Mouse (Mus musculus) midbrain, embryonic 12.5 days (tissue): ENCODE results near the gene Timm8a1. TPM values are rescaled to one million over a fixed set of nuclear protein-coding genes. Genes with fewer than 3 reads are reported as not detected.
"Not testable (repeated sequence)": the region's sequence is repeated elsewhere in the genome, so short reads cannot be mapped to it uniquely, and the experiment has no call there.

Source experiments
- ATAC-seq: fragments of 200-750 bp; cut with Nextera tagmentation; 2 replicates; pipeline ENCODE4 v1.8.0; 2017; ENCODE audit warnings: low read depth, moderate TSS enrichment, moderate library complexity; ENCODE audit not compliant: low FRiP score
- H3K27ac ChIP-seq: fragments of 300-500 bp; sonication (generic); replicated peaks from 2 replicates; pipeline ENCODE4 v1.5.1; 2016; ENCODE audit warnings: mild to moderate bottlenecking
- H3K27me3 ChIP-seq: fragments of 300-500 bp; sonication (generic); 2 replicates; pipeline ENCODE4 v1.6.1; 2016; ENCODE audit warnings: mild to moderate bottlenecking
- H3K36me3 ChIP-seq: fragments of 300-500 bp; sonication (generic); 2 replicates; pipeline ENCODE4 v1.6.1; 2016
- H3K4me1 ChIP-seq: fragments of 300-500 bp; sonication (generic); 2 replicates; pipeline ENCODE4 v1.6.1; 2016
- H3K4me2 ChIP-seq: fragments of 300-500 bp; sonication (generic); replicated peaks from 2 replicates; pipeline ENCODE4 v1.6.1; 2016; ENCODE audit warnings: mild to moderate bottlenecking, moderate library complexity
- H3K4me3 ChIP-seq: fragments of 300-500 bp; sonication (generic); 2 replicates; pipeline ENCODE4 v1.5.1; 2016; ENCODE audit warnings: mild to moderate bottlenecking
- H3K9ac ChIP-seq: fragments of 300-500 bp; sonication (generic); replicated peaks from 2 replicates; pipeline ENCODE4 v1.6.1; 2016; ENCODE audit warnings: mild to moderate bottlenecking, moderate library complexity
- H3K9me3 ChIP-seq: fragments of 300-500 bp; sonication (generic); 2 replicates; pipeline ENCODE4 v1.6.1; 2016; ENCODE audit warnings: mild to moderate bottlenecking
- WGBS: fragments of 180-500 bp; shearing (Covaris S2); methylation state at CpG from one replicate; pipeline ENCODE4 v1.1.7; 2016; 5-methylcytosine and 5-hydroxymethylcytosine counted together
- polyA plus RNA-seq: library from polyadenylated mRNA; unstranded; fragments of >200 nt; fragmentation: Nextera tagmentation; extraction: Ambion mirVana; gene quantifications from 2 replicates; pipeline ENCODE4 v1.2.1, GENCODE M21; 2016

Gene Timm8a1
- polyA plus RNA-seq, 1 experiment from 2014 or later: 49.5 TPM

GRCm38 (mm10) chrX:134566536-134567222 is 25.0 kb upstream of the Timm8a1 start:
- H3K9me3 ChIP-seq: no peaks in the 10 kb centered on the region
- no peak overlapping the region for H3K9ac ChIP-seq
- no peaks in the 10 kb centered on the region for H3K4me1 ChIP-seq
- no peak overlapping the region for H3K27ac ChIP-seq
- no peaks in the 10 kb centered on the region for H3K36me3 ChIP-seq
- no peak for ATAC-seq
- no peaks in the 10 kb centered on the region for H3K27me3 ChIP-seq
- H3K4me3 ChIP-seq: no peak overlapping the region
- no peak overlapping the region for H3K4me2 ChIP-seq
- WGBS: 85% methylated on average over 8 of the region's 8 CpGs

GRCm38 (mm10) chrX:134564326-134564725 is 22.7 kb upstream of the Timm8a1 start:
- H3K9me3 ChIP-seq: no peaks in the 10 kb centered on the region
- H3K9ac ChIP-seq: no peak overlapping the region
- no peaks in the 10 kb centered on the region for H3K27me3 ChIP-seq
- no peak overlapping the region for H3K4me3 ChIP-seq
- no peak overlapping the region for H3K4me2 ChIP-seq
- H3K36me3 ChIP-seq: no peaks in the 10 kb centered on the region
- no peaks in the 10 kb centered on the region for H3K4me1 ChIP-seq
- no peak for ATAC-seq
- H3K27ac ChIP-seq: no peak overlapping the region
- 87% methylated on average over 4 of the region's 4 CpGs for WGBS

GRCm38 (mm10) chrX:134554425-134554824 is 12.8 kb upstream of the Timm8a1 start:
- H3K4me2 ChIP-seq: no peak overlapping the region
- H3K36me3 ChIP-seq: no peaks in the 10 kb centered on the region
- no peaks in the 10 kb centered on the region for H3K9me3 ChIP-seq
- WGBS: 83% methylated on average over 6 of the region's 6 CpGs
- H3K4me3 ChIP-seq: no peak overlapping the region
- ATAC-seq: no peak
- no peaks in the 10 kb centered on the region for H3K27me3 ChIP-seq
- H3K4me1 ChIP-seq: no peaks in the 10 kb centered on the region
- H3K27ac ChIP-seq: no peak overlapping the region
- H3K9ac ChIP-seq: no peak overlapping the region

GRCm38 (mm10) chrX:134553326-134553725 is 11.7 kb upstream of the Timm8a1 start:
- Histone ChIP-seq H3K4me2 (no peak overlapping the region), H3K9ac (no peak overlapping the region), H3K4me1 (no peaks in the 10 kb centered on the region), H3K27ac (no peak overlapping the region), H3K9me3 (no peaks in the 10 kb centered on the region), H3K4me3 (no peak overlapping the region), H3K36me3 (no peaks in the 10 kb centered on the region), H3K27me3 (no peaks in the 10 kb centered on the region)
- ATAC-seq: no peak
- WGBS: 84% methylated on average over 4 of the region's 4 CpGs

- H3K27me3 ChIP-seq: no peaks in the 10 kb centered on the region; the same call in 1 of the 2 replicates
- 22% methylated on average over 5 of the region's 5 CpGs for WGBS
- no peak overlapping the region for H3K27ac ChIP-seq
- 0 out of 2 replicates have a peak, but pooled peaks have one; percentile 60 for ATAC-seq
- no peak overlapping the region for H3K4me3 ChIP-seq
- no peak overlapping the region for H3K9ac ChIP-seq
- no peak overlapping the region for H3K4me2 ChIP-seq
- no peaks in the 10 kb centered on the region for H3K36me3 ChIP-seq
- H3K9me3 ChIP-seq: no peaks in the 10 kb centered on the region
- H3K4me1 ChIP-seq: no peaks in the 10 kb centered on the region
Measured at GRCm38 (mm10) chrX:134550903-134551302, 9.2 kb upstream of the Timm8a1 start.

GRCm38 (mm10) chrX:134547330-134547729 is 5.7 kb upstream of the Timm8a1 start:
- H3K4me2 ChIP-seq: no peak overlapping the region
- no peak overlapping the region for H3K9ac ChIP-seq
- H3K4me3 ChIP-seq: no peak overlapping the region
- 86% methylated on average over 4 of the region's 4 CpGs for WGBS
- no peak overlapping the region for H3K27ac ChIP-seq
- no peaks in the 10 kb centered on the region; the same call in 1 of the 2 replicates for H3K27me3 ChIP-seq
- no peak for ATAC-seq
- H3K4me1 ChIP-seq: no peaks in the 10 kb centered on the region
- no peaks in the 10 kb centered on the region for H3K36me3 ChIP-seq
- H3K9me3 ChIP-seq: no peaks in the 10 kb centered on the region

- Histone ChIP-seq H3K36me3 (no peaks in the 10 kb centered on the region), H3K27ac (0 out of 2 replicates have a peak overlapping the region, but pooled peaks have one; percentile 64), H3K27me3 (no peaks in the 10 kb centered on the region; the same call in 1 of the 2 replicates), H3K4me1 (no peaks in the 10 kb centered on the region), H3K4me2 (peak overlapping the region; percentile 56), H3K9me3 (no peaks in the 10 kb centered on the region), H3K9ac (peak overlapping the region; percentile 51; the same call in 1 of the 2 replicates), H3K4me3 (peak overlapping the region; percentile 53)
- 22% methylated on average over 6 of the region's 6 CpGs for WGBS
- 0 out of 2 replicates have a peak, but pooled peaks have one; percentile 19 for ATAC-seq
Measured at GRCm38 (mm10) chrX:134541955-134542308, 267 bp upstream of the Timm8a1 start.

- Histone ChIP-seq H3K9ac (peak overlapping the region; percentile 46), H3K4me1 (no peaks in the 10 kb centered on the region), H3K27me3 (no peaks in the 10 kb centered on the region), H3K9me3 (no peaks in the 10 kb centered on the region), H3K36me3 (no peaks in the 10 kb centered on the region), H3K4me3 (peak overlapping the region; percentile 53), H3K4me2 (peak overlapping the region; percentile 56), H3K27ac (no peak overlapping the region)
- no peak for ATAC-seq
- WGBS: 32% methylated on average over 12 of the region's 12 CpGs
Measured at GRCm38 (mm10) chrX:134540414-134541135, 1.1 kb downstream of the Timm8a1 start.

GRCm38 (mm10) chrX:134539795-134540194 is 1.9 kb downstream of the Timm8a1 start:
- not testable (repeated sequence) for H3K4me2 ChIP-seq, H3K9me3 ChIP-seq, H3K36me3 ChIP-seq, H3K4me1 ChIP-seq, H3K9ac ChIP-seq, H3K4me3 ChIP-seq, ATAC-seq, H3K27me3 ChIP-seq, H3K27ac ChIP-seq
- WGBS: 88% methylated on average over 10 of the region's 10 CpGs

GRCm38 (mm10) chrX:134533346-134533745 is 8.3 kb downstream of the Timm8a1 start:
- Histone ChIP-seq H3K9me3 (no peaks in the 10 kb centered on the region), H3K4me3 (no peak overlapping the region), H3K36me3 (no peaks in the 10 kb centered on the region), H3K27ac (no peak overlapping the region), H3K4me2 (no peak overlapping the region), H3K27me3 (no peaks in the 10 kb centered on the region), H3K4me1 (no peaks in the 10 kb centered on the region), H3K9ac (no peak overlapping the region)
- ATAC-seq: no peak
- 83% methylated on average over 2 of the region's 2 CpGs for WGBS

GRCm38 (mm10) chrX:134525260-134525659 is 16.4 kb downstream of the Timm8a1 start:
- Histone ChIP-seq H3K9me3 (no peaks in the 10 kb centered on the region), H3K4me1 (no peaks in the 10 kb centered on the region), H3K27me3 (no peaks in the 10 kb centered on the region), H3K4me3 (no peak overlapping the region), H3K36me3 (no peaks in the 10 kb centered on the region), H3K27ac (no peak overlapping the region), H3K9ac (no peak overlapping the region), H3K4me2 (no peak overlapping the region)
- WGBS: 85% methylated on average over 4 of the region's 4 CpGs
- ATAC-seq: no peak

- H3K4me3 ChIP-seq: no peak overlapping the region
- no peak overlapping the region for H3K4me2 ChIP-seq
- H3K27ac ChIP-seq: no peak overlapping the region
- WGBS: 77% methylated on average over 4 of the region's 4 CpGs
- no peaks in the 10 kb centered on the region for H3K27me3 ChIP-seq
- H3K9me3 ChIP-seq: no peaks in the 10 kb centered on the region
- no peaks in the 10 kb centered on the region for H3K36me3 ChIP-seq
- ATAC-seq: no peak
- H3K4me1 ChIP-seq: no peaks in the 10 kb centered on the region
- H3K9ac ChIP-seq: no peak overlapping the region
Measured at GRCm38 (mm10) chrX:134523772-134524171, 17.9 kb downstream of the Timm8a1 start.
